Mouse (Mus musculus): ENCODE data around the gene A430078G23Rik. TPM values are rescaled to one million over a fixed set of nuclear protein-coding genes. Genes with fewer than 3 reads are reported as not detected.

The A430078G23Rik gene
- polyA plus RNA-seq, 1 experiment: 28.3 TPM

GRCm38 (mm10) chr8:3428426-3428825 is 75.2 kb downstream of the A430078G23Rik start:
- 89% methylated on average over 2 of the region's 2 CpGs for WGBS
- Histone ChIP-seq H3K27ac (ENCODE audit: insufficient read depth, low read length) (no peak overlapping the region), H3K4me1 (ENCODE audit: control insufficient read depth, insufficient read depth, insufficient read length) (no peaks in the 10 kb centered on the region), H3K36me3 (ENCODE audit: control insufficient read depth, insufficient read depth, low read length) (peaks cover 69% of the 10 kb centered on the region), H3K27me3 (ENCODE audit: control insufficient read depth, insufficient read depth, low read length) (no peaks in the 10 kb centered on the region), H3K4me3 (ENCODE audit: extremely low read depth, insufficient read depth, insufficient read length) (no peak overlapping the region)
- TF ChIP-seq CTCF (IDR thresholded peaks at IDR 0.05; ENCODE audit: extremely low read depth, insufficient read depth, insufficient read length, insufficient replicate concordance) (no peak), POLR2A (IDR thresholded peaks at IDR 0.05; ENCODE audit: low read depth, low read length) (no peak)
- DNase-seq (ENCODE audit: low read depth in 1 of 2, low spot score in 2 of 2): no peak

- TF ChIP-seq POLR2A (IDR thresholded peaks at IDR 0.05; ENCODE audit: low read depth, low read length) (no peak), CTCF (IDR thresholded peaks at IDR 0.05; ENCODE audit: extremely low read depth, insufficient read depth, insufficient read length, insufficient replicate concordance) (no peak)
These were observed 76.8 kb downstream of the A430078G23Rik start for GRCm38 (mm10) chr8:3429966-3430365.

GRCm38 (mm10) chr8:3431113-3431512 is 77.9 kb downstream of the A430078G23Rik start:
- no peak for DNase-seq (ENCODE audit: low read depth in 1 of 2, low spot score in 2 of 2)
- TF ChIP-seq POLR2A (IDR thresholded peaks at IDR 0.05; ENCODE audit: low read depth, low read length) (no peak), CTCF (IDR thresholded peaks at IDR 0.05; ENCODE audit: extremely low read depth, insufficient read depth, insufficient read length, insufficient replicate concordance) (no peak)
- Histone ChIP-seq H3K27ac (ENCODE audit: insufficient read depth, low read length) (no peak overlapping the region), H3K27me3 (ENCODE audit: control insufficient read depth, insufficient read depth, low read length) (no peaks in the 10 kb centered on the region), H3K4me1 (ENCODE audit: control insufficient read depth, insufficient read depth, insufficient read length) (no peaks in the 10 kb centered on the region), H3K36me3 (ENCODE audit: control insufficient read depth, insufficient read depth, low read length) (peaks cover 73% of the 10 kb centered on the region), H3K4me3 (ENCODE audit: extremely low read depth, insufficient read depth, insufficient read length) (no peak overlapping the region)
- 90% methylated on average over 3 of the region's 3 CpGs for WGBS

More at GRCm38 (mm10) chr8:3429966-3430365, 76.8 kb downstream of the A430078G23Rik start:
- DNase-seq (ENCODE audit: low read depth in 1 of 2, low spot score in 2 of 2): no peak
- no peak overlapping the region for H3K27ac ChIP-seq (ENCODE audit: insufficient read depth, low read length)
- no peak overlapping the region for H3K4me3 ChIP-seq (ENCODE audit: extremely low read depth, insufficient read depth, insufficient read length)
- 88% methylated on average over 2 of the region's 2 CpGs for WGBS
- no peaks in the 10 kb centered on the region for H3K4me1 ChIP-seq (ENCODE audit: control insufficient read depth, insufficient read depth, insufficient read length)
- H3K36me3 ChIP-seq (ENCODE audit: control insufficient read depth, insufficient read depth, low read length): peaks cover 73% of the 10 kb centered on the region
- no peaks in the 10 kb centered on the region for H3K27me3 ChIP-seq (ENCODE audit: control insufficient read depth, insufficient read depth, low read length)

- DNase-seq (ENCODE audit: low read depth in 1 of 2, low spot score in 2 of 2): no peak
- Histone ChIP-seq H3K36me3 (ENCODE audit: control insufficient read depth, insufficient read depth, low read length) (peaks cover 81% of the 10 kb centered on the region), H3K27me3 (ENCODE audit: control insufficient read depth, insufficient read depth, low read length) (no peaks in the 10 kb centered on the region), H3K27ac (ENCODE audit: insufficient read depth, low read length) (no peak overlapping the region), H3K4me1 (ENCODE audit: control insufficient read depth, insufficient read depth, insufficient read length) (no peaks in the 10 kb centered on the region), H3K4me3 (ENCODE audit: extremely low read depth, insufficient read depth, insufficient read length) (no peak overlapping the region)
- no peak for TF ChIP-seq CTCF (IDR thresholded peaks at IDR 0.05; ENCODE audit: extremely low read depth, insufficient read depth, insufficient read length, insufficient replicate concordance)
- no peak for TF ChIP-seq POLR2A (IDR thresholded peaks at IDR 0.05; ENCODE audit: low read depth, low read length)
- WGBS: 90% methylated on average over 6 of the region's 6 CpGs
These were observed 83.3 kb downstream of the A430078G23Rik start for GRCm38 (mm10) chr8:3436492-3436891.

- Histone ChIP-seq H3K36me3 (ENCODE audit: control insufficient read depth, insufficient read depth, low read length) (peaks cover 73% of the 10 kb centered on the region), H3K4me1 (ENCODE audit: control insufficient read depth, insufficient read depth, insufficient read length) (no peaks in the 10 kb centered on the region), H3K4me3 (ENCODE audit: extremely low read depth, insufficient read depth, insufficient read length) (no peak overlapping the region), H3K27ac (ENCODE audit: insufficient read depth, low read length) (no peak overlapping the region), H3K27me3 (ENCODE audit: control insufficient read depth, insufficient read depth, low read length) (no peaks in the 10 kb centered on the region)
- no peak for DNase-seq (ENCODE audit: low read depth in 1 of 2, low spot score in 2 of 2)
- 91% methylated on average over 12 of the region's 12 CpGs for WGBS
- TF ChIP-seq POLR2A (IDR thresholded peaks at IDR 0.05; ENCODE audit: low read depth, low read length): no peak
- TF ChIP-seq CTCF (IDR thresholded peaks at IDR 0.05; ENCODE audit: extremely low read depth, insufficient read depth, insufficient read length, insufficient replicate concordance): peak; percentile 33; the same call in 1 of the 2 replicates
These were observed 86.3 kb downstream of the A430078G23Rik start for GRCm38 (mm10) chr8:3439510-3439909.

Other genes starting within 250 kb of the A430078G23Rik start
- 7.2 and 10.1 TPM in 2 replicates for gene Insr, start 73.8 kb upstream of the A430078G23Rik start, polyA plus RNA-seq (2012; rRNA removed)
- 104 and 165 TPM in 2 replicates for gene Arhgef18, start 39.6 kb downstream of the A430078G23Rik start, polyA plus RNA-seq (2012; rRNA removed)
- 2.6 and 2.7 TPM in 2 replicates for gene Pex11g, start 114.3 kb downstream of the A430078G23Rik start, polyA plus RNA-seq (2012; rRNA removed)
- gene Tex45, start 117.4 kb downstream of the A430078G23Rik start, polyA plus RNA-seq (2012; rRNA removed): 0.05 TPM in 1 of 2 replicates, not detected in the other
- gene Zfp358, start 139.7 kb downstream of the A430078G23Rik start, polyA plus RNA-seq (2012; rRNA removed): 22.9 and 32.5 TPM in 2 replicates
- gene Mcoln1, start 147.0 kb downstream of the A430078G23Rik start, polyA plus RNA-seq (2012; rRNA removed): 188 and 219 TPM in 2 replicates
- 56.0 and 60.4 TPM in 2 replicates for gene Pnpla6, start 162.0 kb downstream of the A430078G23Rik start, polyA plus RNA-seq (2012; rRNA removed)
- gene C330021F23Rik, start 214.6 kb downstream of the A430078G23Rik start, polyA plus RNA-seq (2012; rRNA removed): not detected in 2 replicates
- gene Camsap3, start 233.9 kb downstream of the A430078G23Rik start, polyA plus RNA-seq (2012; rRNA removed): 2.1 and 2.4 TPM in 2 replicates